Mouse (Mus musculus) cerebellum, postnatal 14 days (tissue): ENCODE results near the gene Fgfr1op.

Source experiments
- DNase-seq, 2 experiments: peaks; one replicate each; pipeline ENCODE4 v3.0.0; 2021; ENCODE audit warnings: mixed read lengths in 2 of 2

Fgfr1op gene

GRCm38 (mm10) chr17:8171081-8171480 lies 5.8 kb downstream of the Fgfr1op start:
- DNase-seq, result no peak

- DNase-seq, result no peak
These were observed 11.8 kb downstream of the Fgfr1op start for GRCm38 (mm10) chr17:8177090-8177489.

- DNase-seq, result no peak
These were observed 18.5 kb downstream of the Fgfr1op start for GRCm38 (mm10) chr17:8183815-8184214.

- DNase-seq, result no peak
These were observed 18.9 kb downstream of the Fgfr1op start for GRCm38 (mm10) chr17:8184217-8184616.

- no peak for DNase-seq
These were observed 28.4 kb downstream of the Fgfr1op start for GRCm38 (mm10) chr17:8193678-8194077.

- DNase-seq, result no peak
These were observed 30.5 kb downstream of the Fgfr1op start for GRCm38 (mm10) chr17:8195685-8196376.

GRCm38 (mm10) chr17:8197652-8198051 lies 32.4 kb downstream of the Fgfr1op start:
- DNase-seq, result no peak

- no peak for DNase-seq
These were observed 34.0 kb downstream of the Fgfr1op start for GRCm38 (mm10) chr17:8199067-8199935.

GRCm38 (mm10) chr17:8199936-8200330 lies 34.6 kb downstream of the Fgfr1op start:
- DNase-seq, result no peak

- DNase-seq, result no peak
These were observed 38.2 kb downstream of the Fgfr1op start for GRCm38 (mm10) chr17:8203487-8203886.

GRCm38 (mm10) chr17:8205221-8205631 lies 39.9 kb downstream of the Fgfr1op start:
- peak in 1 of 2 experiments; percentile 9 for DNase-seq

- no peak for DNase-seq
These were observed 41.4 kb downstream of the Fgfr1op start for GRCm38 (mm10) chr17:8206691-8207090.

GRCm38 (mm10) chr17:8209696-8210095 lies 44.4 kb downstream of the Fgfr1op start:
- DNase-seq, result no peak

- DNase-seq, result no peak
These were observed 44.9 kb downstream of the Fgfr1op start for GRCm38 (mm10) chr17:8210170-8210569.

GRCm38 (mm10) chr17:8210675-8211074 lies 45.4 kb downstream of the Fgfr1op start:
- no peak for DNase-seq

GRCm38 (mm10) chr17:8211399-8211798 lies 46.1 kb downstream of the Fgfr1op start:
- DNase-seq, result no peak

GRCm38 (mm10) chr17:8214369-8214768 lies 49.1 kb downstream of the Fgfr1op start:
- DNase-seq, result no peak

- DNase-seq, result peak in 1 of 2 experiments; percentile 13
These were observed 49.9 kb downstream of the Fgfr1op start for GRCm38 (mm10) chr17:8215016-8215745.

GRCm38 (mm10) chr17:8223225-8223624 lies 57.9 kb downstream of the Fgfr1op start:
- peak; percentile 8 to 31 for DNase-seq

GRCm38 (mm10) chr17:8224072-8224471 lies 58.8 kb downstream of the Fgfr1op start:
- no peak for DNase-seq

- no peak for DNase-seq
These were observed 59.9 kb downstream of the Fgfr1op start for GRCm38 (mm10) chr17:8225166-8225565.

GRCm38 (mm10) chr17:8225746-8226145 lies 60.4 kb downstream of the Fgfr1op start:
- DNase-seq, result no peak

- DNase-seq, result no peak
These were observed 63.3 kb downstream of the Fgfr1op start for GRCm38 (mm10) chr17:8228622-8229021.
